Mouse (Mus musculus) thymus, adult 18-20 months (tissue): ENCODE results near the gene Ryr1.

ENCODE experiments used
- DNase-seq, 2 experiments: peaks; one replicate each; pipeline ENCODE4 v3.0.0; 2022; ENCODE audit warnings: mixed read lengths in 2 of 2

Ryr1 gene

DNA sequence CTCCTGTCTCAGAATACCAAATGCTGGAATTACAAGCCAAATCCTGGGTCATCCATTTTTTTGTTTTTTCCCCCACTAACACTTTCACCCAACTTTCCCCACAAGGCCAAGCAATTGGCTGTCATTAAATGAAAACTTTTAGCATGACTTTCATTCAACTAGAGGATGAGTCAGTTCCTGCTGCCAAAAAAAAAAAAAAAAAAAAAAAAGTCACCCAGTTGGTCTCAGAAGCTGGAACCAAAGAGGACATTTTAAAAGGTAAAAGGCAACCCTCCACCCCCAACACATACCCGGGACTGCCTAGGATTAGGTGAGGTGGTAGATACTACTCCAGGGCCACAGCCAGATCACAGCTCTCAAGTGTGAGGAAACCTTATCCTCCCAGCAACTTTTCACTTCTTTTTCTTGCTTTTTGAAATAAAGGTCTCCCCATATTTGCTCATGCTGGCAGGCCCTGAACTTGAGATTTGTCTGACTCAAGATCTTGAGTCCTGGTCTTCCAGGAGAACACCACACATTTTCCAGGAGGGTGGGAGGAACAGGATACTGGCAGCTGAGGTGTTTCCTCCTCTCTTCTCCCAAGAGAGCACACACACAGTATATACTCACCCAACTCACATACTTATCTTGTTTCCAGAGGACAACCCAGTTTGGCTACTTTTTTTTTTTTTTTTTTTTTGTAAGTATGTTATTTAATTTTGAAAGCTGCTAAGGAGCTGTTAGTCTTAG, 166.8 kb downstream of the Ryr1 start:
- DNase-seq = no peak

DNA sequence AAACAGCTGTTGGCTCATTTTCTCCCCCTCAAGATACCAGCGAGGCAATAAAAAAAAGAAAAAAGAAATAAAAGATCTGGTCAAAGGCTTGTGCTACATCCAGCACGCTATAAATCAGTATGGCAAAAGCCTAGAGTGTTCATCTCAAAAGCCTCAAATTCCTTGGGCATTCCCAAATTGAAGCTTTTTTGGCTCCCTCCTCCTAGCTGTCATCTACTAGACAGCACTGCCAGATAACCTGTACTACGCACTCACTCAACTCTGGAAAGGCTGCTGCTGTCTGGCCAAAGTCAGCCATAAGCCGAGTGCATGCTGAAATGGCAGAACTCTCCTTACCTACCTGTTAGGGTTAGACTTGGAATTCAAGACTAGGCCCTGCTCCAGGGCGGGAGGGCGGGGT, 167.7 kb downstream of the Ryr1 start:
- no peak for DNase-seq

DNA sequence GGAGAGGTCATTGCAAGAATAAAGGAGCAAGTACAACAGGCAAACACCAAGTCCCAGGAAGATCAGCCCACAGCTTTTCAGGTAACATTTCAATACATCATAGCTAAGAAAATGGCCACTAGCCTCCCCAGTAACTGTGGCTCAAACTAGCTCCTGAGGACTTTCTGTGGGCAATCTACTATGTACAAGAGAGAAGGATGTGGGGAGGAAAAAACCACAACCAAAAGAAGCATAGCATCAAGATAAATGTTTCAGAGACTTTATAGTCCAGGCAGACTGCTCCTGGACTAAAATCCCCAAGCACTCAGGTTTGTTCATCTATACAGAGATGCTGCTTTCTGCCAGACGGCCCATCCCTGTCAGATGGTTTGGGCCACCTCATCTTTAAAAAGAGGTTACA, 168.7 kb downstream of the Ryr1 start:
- no peak for DNase-seq

DNA sequence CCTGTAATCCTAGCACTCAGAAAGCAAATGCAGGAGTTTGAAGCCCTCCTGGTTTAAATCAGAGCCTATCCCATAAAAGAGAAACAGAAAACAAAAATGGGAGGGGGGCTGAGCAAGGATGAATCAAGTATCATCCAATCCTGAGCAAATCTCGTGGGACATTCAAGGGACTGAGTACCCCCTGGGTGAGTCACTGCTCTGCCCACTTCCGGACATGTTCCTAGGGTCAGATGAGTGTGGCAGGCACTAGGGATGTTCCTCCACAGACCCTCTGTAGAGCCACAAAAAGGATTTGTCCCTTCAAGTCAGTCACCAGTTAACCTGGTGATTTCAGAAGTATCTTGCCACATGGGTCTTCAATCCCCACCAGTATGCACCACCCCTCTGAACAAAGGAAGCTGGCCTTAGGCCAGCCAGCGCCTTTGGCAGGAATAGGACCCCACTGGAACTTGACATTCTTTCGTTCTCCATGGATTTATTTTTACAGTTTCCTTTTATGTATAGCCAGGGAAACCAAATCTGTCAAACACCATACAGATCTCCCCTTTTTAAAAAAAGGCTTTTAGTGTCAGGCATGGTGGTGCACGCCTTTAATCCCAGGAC, 169.6 kb downstream of the Ryr1 start:
- no peak for DNase-seq

DNA sequence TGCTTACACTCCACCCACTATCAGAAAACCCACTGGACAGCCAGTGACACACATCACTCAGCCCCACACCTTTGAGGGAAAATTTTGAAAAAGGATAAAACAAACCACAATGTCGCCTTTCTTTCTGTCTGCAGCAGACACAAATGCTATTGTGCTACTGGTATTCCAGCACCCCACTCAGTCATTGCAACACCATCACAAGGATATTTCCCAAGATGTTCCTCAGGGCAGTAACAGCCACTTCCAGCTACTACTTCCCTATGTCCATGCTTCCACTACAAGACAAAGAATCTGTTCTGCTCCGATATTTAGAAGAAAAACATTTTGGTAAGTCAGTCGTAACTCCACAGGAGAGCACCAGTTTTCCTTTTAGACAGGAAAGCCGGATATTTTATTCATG, 170.2 kb downstream of the Ryr1 start:
- DNase-seq = no peak

DNA sequence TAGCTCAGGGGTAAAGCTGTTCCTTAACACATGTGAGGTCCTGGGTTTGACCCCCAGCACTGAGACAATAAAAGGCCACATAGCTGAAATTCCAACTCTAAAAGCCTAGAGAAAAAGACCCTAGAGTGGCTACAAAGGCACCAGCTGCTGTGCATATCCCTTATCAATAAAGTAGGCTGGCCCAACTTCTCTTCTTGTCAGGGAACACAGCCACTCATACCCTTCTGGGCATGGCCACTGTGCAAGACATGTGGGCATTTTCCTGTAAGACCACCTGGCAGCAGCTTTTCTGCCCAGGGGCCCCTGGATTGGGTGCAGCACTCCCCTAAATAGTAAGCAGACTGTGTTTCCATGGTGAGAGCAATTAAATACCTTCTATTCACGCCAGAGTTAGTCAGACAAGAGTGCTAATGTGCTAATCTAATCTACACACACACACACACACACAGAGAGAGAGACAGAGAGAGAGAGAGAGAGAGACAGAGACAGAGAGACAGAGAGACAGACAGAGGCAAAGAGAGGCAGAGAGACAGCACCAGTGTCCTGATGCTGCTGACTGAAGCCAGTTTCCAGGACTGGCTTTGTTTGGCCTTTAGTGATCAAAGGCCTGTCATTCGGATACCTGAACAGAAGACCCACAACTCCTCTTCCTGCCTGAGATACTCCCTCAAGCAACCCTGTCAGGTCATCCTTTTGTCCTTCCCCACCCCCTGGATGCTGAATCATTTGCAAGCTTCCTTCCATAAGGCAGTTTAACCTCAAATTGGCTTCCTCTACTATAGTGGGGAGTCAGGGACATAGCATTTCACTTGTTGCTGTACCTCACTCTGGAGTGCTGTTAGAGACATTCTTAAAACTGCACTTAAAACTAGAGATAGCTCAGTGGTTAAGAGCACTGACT, 171.3 kb downstream of the Ryr1 start:
- DNase-seq = no peak
